Mouse (Mus musculus) heart, embryonic 11.5 days (tissue): ENCODE data around the gene Acaca. TPM values are rescaled to one million over a fixed set of nuclear protein-coding genes. Genes with fewer than 3 reads are reported as not detected.
A peak's percentile ranks its signal among the peaks of the same experiment; 100 is the strongest.

ENCODE experiments used
- ATAC-seq: fragments of 200-750 bp; cut with Nextera tagmentation; replicated peaks from 2 replicates; pipeline ENCODE4 v1.8.0; 2017; ENCODE audit warnings: moderate library complexity; ENCODE audit not compliant: insufficient number of reproducible peaks, low FRiP score, low TSS enrichment
- H3K27ac ChIP-seq: fragments of 300-500 bp; sonication (generic); 2 replicates; pipeline ENCODE4 v1.5.1; 2014; ENCODE audit warnings: mild to moderate bottlenecking, low read depth, low read length
- H3K27me3 ChIP-seq: fragments of 300-500 bp; sonication (generic); 2 replicates; pipeline ENCODE4 v1.6.1; 2014; ENCODE audit warnings: mild to moderate bottlenecking, low read length, mixed read lengths; ENCODE audit not compliant: control insufficient read depth, insufficient read depth
- H3K36me3 ChIP-seq: fragments of 300-500 bp; sonication (generic); 2 replicates; pipeline ENCODE4 v1.6.1; 2014; ENCODE audit warnings: mild to moderate bottlenecking, low read length, moderate library complexity, mixed read lengths; ENCODE audit not compliant: control insufficient read depth, insufficient read depth
- H3K4me1 ChIP-seq: fragments of 300-500 bp; sonication (generic); 2 replicates; pipeline ENCODE4 v1.6.1; 2014; ENCODE audit warnings: low read length; ENCODE audit not compliant: control insufficient read depth, insufficient read depth
- H3K4me2 ChIP-seq: fragments of 300-500 bp; sonication (generic); 2 replicates; pipeline ENCODE4 v1.6.1; 2014; ENCODE audit warnings: mild to moderate bottlenecking, moderate library complexity
- H3K4me3 ChIP-seq: fragments of 300-500 bp; sonication (generic); 2 replicates; pipeline ENCODE4 v1.5.1; 2014; ENCODE audit warnings: low read depth, low read length
- H3K9ac ChIP-seq: fragments of 300-500 bp; sonication (generic); 2 replicates; pipeline ENCODE4 v1.6.1; 2014; ENCODE audit warnings: mild to moderate bottlenecking, low read depth, low read length, moderate library complexity
- H3K9me3 ChIP-seq: fragments of 300-500 bp; sonication (generic); replicated peaks from 2 replicates; pipeline ENCODE4 v1.6.1; 2016; ENCODE audit warnings: low read length; ENCODE audit not compliant: control insufficient read depth
- WGBS: fragments of 180-500 bp; shearing (Covaris S2); extraction: QIAGEN DNeasy Blood & Tissue Kit; methylation state at CpG from one replicate; pipeline ENCODE4 v1.1.7; 2014; ENCODE audit not compliant: insufficient replicate concordance; 5-methylcytosine and 5-hydroxymethylcytosine counted together
- polyA plus RNA-seq: library from polyadenylated mRNA; unstranded; fragments of >200 nt; fragmentation: Nextera tagmentation; extraction: Ambion mirVana; gene quantifications from 2 replicates; pipeline ENCODE4 v1.2.1, GENCODE M21; 2014

Gene Acaca
- polyA plus RNA-seq, 1 experiment from 2014 or later: 12.1 TPM

DNA sequence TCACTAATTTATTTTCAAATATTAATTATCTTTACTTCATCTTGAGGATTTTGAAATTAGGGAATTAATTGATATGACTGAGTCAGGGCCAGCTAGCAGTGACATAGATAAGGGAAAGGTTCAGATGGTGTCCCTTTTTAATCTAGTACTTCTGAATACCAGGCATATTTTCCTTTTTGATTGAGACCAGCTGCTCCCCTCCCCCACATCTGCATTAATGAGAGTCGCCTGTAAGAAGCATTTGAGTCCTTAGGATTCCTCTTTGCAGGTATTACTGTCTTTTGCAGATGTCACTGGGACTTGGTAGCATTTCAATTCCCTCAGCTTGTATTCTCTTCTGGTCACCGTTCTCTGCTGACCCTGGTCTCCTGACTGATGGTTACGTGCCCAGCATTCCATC, 143.1 kb downstream of the Acaca start:
- no peak for ATAC-seq
- Histone ChIP-seq H3K9ac (no peak overlapping the region), H3K4me2 (no peak overlapping the region), H3K9me3 (no peaks in the 10 kb centered on the region), H3K4me3 (no peak overlapping the region), H3K4me1 (peaks cover 4% of the 10 kb centered on the region; the same call in 1 of the 2 replicates), H3K36me3 (peaks cover 6% of the 10 kb centered on the region), H3K27me3 (no peaks in the 10 kb centered on the region), H3K27ac (no peak overlapping the region)
- 72% methylated on average over 3 of the region's 3 CpGs for WGBS

DNA sequence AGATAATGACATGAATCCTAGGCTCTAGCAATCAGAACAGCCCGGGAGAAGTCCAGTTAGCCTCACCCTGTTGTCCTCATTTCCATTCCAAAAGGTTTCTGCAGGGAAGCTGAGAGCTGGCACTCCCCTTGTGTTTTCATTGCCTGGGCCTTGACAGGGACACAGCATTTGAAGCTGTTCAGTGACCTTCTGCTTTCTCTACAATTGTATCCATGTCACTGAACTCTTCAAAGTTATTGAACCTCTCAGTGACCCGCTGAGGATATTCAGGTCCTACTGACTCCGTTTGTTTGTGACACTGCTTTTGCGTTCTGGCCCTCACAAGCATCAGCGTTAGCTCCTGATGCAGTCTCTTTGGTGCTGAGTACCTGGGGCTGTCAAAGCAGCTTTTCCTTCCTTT, 147.5 kb downstream of the Acaca start:
- WGBS: 77% methylated on average over 5 of the region's 5 CpGs
- ATAC-seq: no peak
- no peaks in the 10 kb centered on the region for H3K36me3 ChIP-seq

DNA sequence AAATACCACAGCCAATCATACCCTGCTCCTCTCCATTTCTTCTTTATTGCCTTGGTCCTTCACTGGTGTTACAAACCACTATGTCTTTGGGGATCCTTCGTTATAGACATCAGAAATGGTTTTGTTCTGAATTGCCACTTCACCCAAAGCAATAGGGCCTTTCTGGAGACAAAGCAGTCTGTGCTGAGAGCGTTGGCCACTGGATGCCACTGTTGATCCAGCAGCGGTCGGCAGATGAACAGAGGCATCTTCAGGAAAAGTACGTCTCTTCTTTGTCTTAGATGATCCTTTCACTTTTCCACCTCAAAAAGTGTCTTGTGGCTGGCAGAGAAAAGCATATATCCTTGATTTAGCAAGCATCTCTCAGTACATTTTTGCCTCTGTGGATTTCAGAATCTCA, 151.8 kb downstream of the Acaca start:
- H3K36me3 ChIP-seq: no peaks in the 10 kb centered on the region
- 79% methylated on average over 5 of the region's 5 CpGs for WGBS
- no peak overlapping the region for H3K27ac ChIP-seq

More for the DNA sequence above, 147.5 kb downstream of the Acaca start:
- no peak overlapping the region for H3K9ac ChIP-seq
- no peaks in the 10 kb centered on the region for H3K9me3 ChIP-seq
- no peak overlapping the region for H3K4me3 ChIP-seq
- H3K4me2 ChIP-seq: no peak overlapping the region
- no peaks in the 10 kb centered on the region for H3K27me3 ChIP-seq
- H3K27ac ChIP-seq: no peak overlapping the region
- peaks cover 4% of the 10 kb centered on the region; the same call in 1 of the 2 replicates for H3K4me1 ChIP-seq

DNA sequence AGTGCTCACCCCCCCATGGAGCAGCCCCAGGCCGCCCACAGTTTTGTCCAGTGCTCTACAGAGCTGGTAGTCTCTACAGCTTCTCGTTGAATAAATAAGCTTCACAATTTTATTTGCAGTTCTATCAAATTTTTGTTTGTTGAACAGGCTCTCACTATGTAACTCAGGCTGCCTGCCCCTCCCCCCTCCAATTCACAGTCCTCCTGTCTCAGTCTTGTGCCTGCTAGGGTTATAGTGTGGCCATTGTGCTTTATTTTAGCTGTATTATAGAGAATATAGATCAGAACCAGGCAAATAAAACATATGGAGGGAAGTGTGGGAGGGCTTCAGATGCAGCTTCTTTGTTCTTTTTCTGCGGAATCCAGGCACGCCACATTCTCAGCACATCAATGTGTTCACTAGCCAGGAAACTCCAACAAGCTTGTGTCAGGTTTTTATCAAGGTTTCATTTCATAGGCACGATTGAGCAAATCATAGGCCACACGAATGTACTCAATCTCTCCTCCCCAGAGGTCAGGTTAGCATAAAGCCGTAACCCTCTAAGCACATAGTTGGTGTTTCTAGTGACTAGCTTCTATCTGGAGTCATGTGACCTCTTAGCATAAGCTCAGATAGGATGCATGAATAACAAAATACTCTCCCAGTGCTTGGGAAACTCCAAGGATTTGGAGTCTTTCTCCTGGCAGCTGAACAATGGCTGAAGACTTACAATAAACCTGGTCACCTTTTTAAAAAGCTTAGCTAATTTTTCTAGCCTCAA, 153.7 kb downstream of the Acaca start:
- no peak overlapping the region for H3K4me2 ChIP-seq
- WGBS: 82% methylated on average over 7 of the region's 7 CpGs
- H3K4me3 ChIP-seq: no peak overlapping the region
- no peaks in the 10 kb centered on the region for H3K9me3 ChIP-seq
- H3K27ac ChIP-seq: no peak overlapping the region
- H3K9ac ChIP-seq: no peak overlapping the region
- ATAC-seq: no peak
- H3K36me3 ChIP-seq: no peaks in the 10 kb centered on the region
- H3K4me1 ChIP-seq: 0 out of 2 replicates have a peak, but pooled peaks cover 12% of the 10 kb centered on the region
- no peaks in the 10 kb centered on the region for H3K27me3 ChIP-seq

More for the DNA sequence above, 151.8 kb downstream of the Acaca start:
- H3K4me1 ChIP-seq: 0 out of 2 replicates have a peak, but pooled peaks cover 6% of the 10 kb centered on the region
- no peak for ATAC-seq
- H3K9me3 ChIP-seq: no peaks in the 10 kb centered on the region
- H3K4me2 ChIP-seq: no peak overlapping the region
- H3K27me3 ChIP-seq: no peaks in the 10 kb centered on the region
- no peak overlapping the region for H3K9ac ChIP-seq
- H3K4me3 ChIP-seq: no peak overlapping the region

GRCm38 (mm10) chr11:84290781-84291180, 161.3 kb downstream of the Acaca start:
- Histone ChIP-seq H3K36me3 (no peaks in the 10 kb centered on the region), H3K9me3 (no peaks in the 10 kb centered on the region), H3K27ac (no peak overlapping the region), H3K4me3 (no peak overlapping the region), H3K4me2 (peak overlapping the region; percentile 22; the same call in 1 of the 2 replicates), H3K4me1 (0 out of 2 replicates have a peak, but pooled peaks cover 13% of the 10 kb centered on the region), H3K27me3 (no peaks in the 10 kb centered on the region), H3K9ac (no peak overlapping the region)
- no peak for ATAC-seq
- WGBS: 47% methylated on average over 3 of the region's 3 CpGs

GRCm38 (mm10) chr11:84292532-84292931, 163.1 kb downstream of the Acaca start:
- H3K4me2 ChIP-seq: no peak overlapping the region
- no peaks in the 10 kb centered on the region for H3K36me3 ChIP-seq
- H3K9me3 ChIP-seq: no peaks in the 10 kb centered on the region
- WGBS: 70% methylated on average over 3 of the region's 3 CpGs
- H3K4me3 ChIP-seq: no peak overlapping the region
- H3K27ac ChIP-seq: no peak overlapping the region
- no peak for ATAC-seq
- H3K9ac ChIP-seq: no peak overlapping the region
- no peaks in the 10 kb centered on the region for H3K27me3 ChIP-seq
- H3K4me1 ChIP-seq: 0 out of 2 replicates have a peak, but pooled peaks cover 3% of the 10 kb centered on the region

DNA sequence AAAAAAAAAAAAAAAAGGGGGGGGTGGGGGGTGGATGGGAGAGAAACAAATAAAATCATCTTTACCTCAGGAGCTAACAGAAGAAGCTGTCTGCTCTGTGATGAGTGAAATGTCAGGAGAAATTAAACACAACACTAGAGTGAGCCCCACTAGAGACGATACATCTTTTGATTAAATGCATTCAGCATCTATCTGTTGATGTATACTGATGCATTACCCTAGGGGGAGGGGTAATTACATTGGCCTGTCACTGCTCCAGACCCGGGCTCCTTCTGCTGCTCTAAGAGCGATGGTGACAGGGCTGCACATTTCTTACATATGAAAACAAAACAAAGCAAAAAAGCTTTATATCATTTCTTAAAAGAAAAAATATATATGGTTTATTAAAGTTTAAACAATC, 163.8 kb downstream of the Acaca start:
- Histone ChIP-seq H3K4me3 (no peak overlapping the region), H3K9me3 (no peaks in the 10 kb centered on the region), H3K27ac (no peak overlapping the region), H3K27me3 (no peaks in the 10 kb centered on the region), H3K36me3 (no peaks in the 10 kb centered on the region), H3K4me1 (0 out of 2 replicates have a peak, but pooled peaks cover 3% of the 10 kb centered on the region), H3K9ac (no peak overlapping the region), H3K4me2 (no peak overlapping the region)
- no peak for ATAC-seq
- 89% methylated on average over 3 of the region's 3 CpGs for WGBS

GRCm38 (mm10) chr11:84296337-84296736, 166.9 kb downstream of the Acaca start:
- no peak overlapping the region for H3K9ac ChIP-seq
- WGBS: 77% methylated on average over 2 of the region's 2 CpGs
- no peaks in the 10 kb centered on the region for H3K27me3 ChIP-seq
- H3K4me2 ChIP-seq: no peak overlapping the region
- H3K4me3 ChIP-seq: no peak overlapping the region
- ATAC-seq: no peak
- no peaks in the 10 kb centered on the region for H3K9me3 ChIP-seq
- no peak overlapping the region for H3K27ac ChIP-seq
- no peaks in the 10 kb centered on the region for H3K4me1 ChIP-seq
- H3K36me3 ChIP-seq: no peaks in the 10 kb centered on the region

DNA sequence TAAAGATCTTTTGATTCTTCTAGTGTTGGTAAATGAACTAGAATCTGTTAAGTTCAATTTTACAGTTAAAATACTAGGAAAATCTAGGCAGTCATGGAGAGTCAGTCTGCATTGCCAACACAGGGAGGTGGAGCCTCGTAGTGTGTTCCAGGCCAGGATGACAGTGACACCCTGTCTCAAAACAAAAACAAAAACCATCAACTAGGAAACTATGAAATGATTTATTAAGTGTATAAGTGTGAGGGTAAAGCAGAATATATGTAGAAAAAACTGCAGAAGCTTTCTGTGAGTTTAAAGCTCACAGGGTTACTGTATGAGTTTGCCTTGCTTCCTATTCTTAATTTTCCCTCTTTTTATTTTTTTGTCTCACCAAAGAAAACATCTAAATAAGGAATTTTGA, 176.0 kb downstream of the Acaca start:
- H3K27ac ChIP-seq: no peak overlapping the region
- ATAC-seq: no peak
- no peak overlapping the region for H3K9ac ChIP-seq
- H3K27me3 ChIP-seq: no peaks in the 10 kb centered on the region
- H3K36me3 ChIP-seq: 0 out of 2 replicates have a peak, but pooled peaks cover 2% of the 10 kb centered on the region
- no peak overlapping the region for H3K4me2 ChIP-seq
- no peaks in the 10 kb centered on the region for H3K4me1 ChIP-seq
- H3K9me3 ChIP-seq: no peaks in the 10 kb centered on the region
- no peak overlapping the region for H3K4me3 ChIP-seq
- 79% methylated on average over 1 of the region's 1 CpGs for WGBS
